In genomic region chr13:80806172-80806571, GRCm38 (mm10) we compare ENCODE assay signal across 10 mouse cellular contexts.
DNase-seq lines count a peak whose midpoint lies in the region; ATAC-seq and TF ChIP-seq lines count a peak whose summit lies in the region.
"Had no signal": no experiment of that assay in that cellular context is flagged by ENCODE, and none has a peak within 500 bp of the region (broad histone marks: within the 10 kb centered on the region; RNA-seq: fewer than 3 reads in every experiment).

No protein-coding gene starts in this region.

- H3K27me3 ChIP-seq in hindbrain, embryonic 10.5 days (ENCODE audit: insufficient read depth, poor library complexity, severe bottlenecking), result no peaks in the 10 kb centered on the region
- H3K27me3 ChIP-seq in hindbrain, embryonic 13.5 days, result no peaks in the 10 kb centered on the region
- H3K27me3 ChIP-seq in forebrain, postnatal 0 days (ENCODE audit: insufficient read depth, low read length), result no peaks in the 10 kb centered on the region
- no peaks in the 10 kb centered on the region for H3K27me3 ChIP-seq in limb, embryonic 10.5 days (ENCODE audit: low read depth, poor library complexity, severe bottlenecking)
- H3K27me3 ChIP-seq: embryonic facial prominence, embryonic 15.5 days; stomach, embryonic 15.5 days had no signal

- no peak for ATAC-seq in hindbrain, embryonic 13.5 days (ENCODE audit: low FRiP score)
- peak; percentile 55; the same call in 1 of the 2 replicates for ATAC-seq in forebrain, postnatal 0 days
- ATAC-seq in erythroid progenitor cell, adult 5-6 weeks (replicated peaks; ENCODE audit: low FRiP score, poor library complexity, severe bottlenecking), result no peak

- no peak overlapping the region for H3K4me3 ChIP-seq in hindbrain, embryonic 10.5 days
- no peak overlapping the region for H3K4me3 ChIP-seq in hindbrain, embryonic 13.5 days
- H3K4me3 ChIP-seq in forebrain, postnatal 0 days (ENCODE audit: low read depth, low read length), result no peak overlapping the region
- no peak overlapping the region for H3K4me3 ChIP-seq in limb, embryonic 10.5 days
- H3K4me3 ChIP-seq: embryonic facial prominence, embryonic 15.5 days; stomach, embryonic 15.5 days had no signal

- H3K9ac ChIP-seq in hindbrain, embryonic 13.5 days, result no peak overlapping the region
- H3K9ac ChIP-seq in forebrain, postnatal 0 days, result no peak overlapping the region
- H3K9ac ChIP-seq: embryonic facial prominence, embryonic 15.5 days; stomach, embryonic 15.5 days had no signal

- H3K36me3 ChIP-seq in hindbrain, embryonic 10.5 days, result no peaks in the 10 kb centered on the region
- H3K36me3 ChIP-seq in hindbrain, embryonic 13.5 days, result no peaks in the 10 kb centered on the region
- no peaks in the 10 kb centered on the region for H3K36me3 ChIP-seq in forebrain, postnatal 0 days (ENCODE audit: insufficient read depth)
- H3K36me3 ChIP-seq in limb, embryonic 10.5 days, result no peaks in the 10 kb centered on the region
- H3K36me3 ChIP-seq: embryonic facial prominence, embryonic 15.5 days; stomach, embryonic 15.5 days had no signal

- H3K9me3 ChIP-seq in hindbrain, embryonic 10.5 days, result no peaks in the 10 kb centered on the region
- H3K9me3 ChIP-seq in hindbrain, embryonic 13.5 days, result no peaks in the 10 kb centered on the region
- no peaks in the 10 kb centered on the region for H3K9me3 ChIP-seq in forebrain, postnatal 0 days (ENCODE audit: low read length)
- no peaks in the 10 kb centered on the region for H3K9me3 ChIP-seq in limb, embryonic 10.5 days (replicated peaks)
- H3K9me3 ChIP-seq: embryonic facial prominence, embryonic 15.5 days; stomach, embryonic 15.5 days had no signal

- H3K27ac ChIP-seq in hindbrain, embryonic 10.5 days, result no peak overlapping the region
- H3K27ac ChIP-seq in hindbrain, embryonic 13.5 days, result no peak overlapping the region
- H3K27ac ChIP-seq in forebrain, postnatal 0 days (ENCODE audit: low read depth, low read length), result no peak overlapping the region
- H3K27ac ChIP-seq in limb, embryonic 10.5 days, result no peak overlapping the region
- H3K27ac ChIP-seq: embryonic facial prominence, embryonic 15.5 days; stomach, embryonic 15.5 days had no signal

- no peaks in the 10 kb centered on the region for H3K4me1 ChIP-seq in hindbrain, embryonic 10.5 days (replicated peaks)
- no peaks in the 10 kb centered on the region for H3K4me1 ChIP-seq in hindbrain, embryonic 13.5 days (replicated peaks)
- H3K4me1 ChIP-seq in forebrain, postnatal 0 days (ENCODE audit: insufficient read depth), result no peaks in the 10 kb centered on the region
- no peaks in the 10 kb centered on the region for H3K4me1 ChIP-seq in limb, embryonic 10.5 days
- H3K4me1 ChIP-seq: embryonic facial prominence, embryonic 15.5 days; stomach, embryonic 15.5 days had no signal

- no peak overlapping the region for H3K4me2 ChIP-seq in hindbrain, embryonic 13.5 days
- H3K4me2 ChIP-seq in forebrain, postnatal 0 days (ENCODE audit: low read depth), result no peak overlapping the region
- H3K4me2 ChIP-seq: embryonic facial prominence, embryonic 15.5 days; stomach, embryonic 15.5 days had no signal

- WGBS in hindbrain, embryonic 10.5 days, result 34% methylated on average over 2 of the region's 2 CpGs
- 46% methylated on average over 2 of the region's 2 CpGs for WGBS in hindbrain, embryonic 13.5 days
- 48% methylated on average over 2 of the region's 2 CpGs for WGBS in forebrain, postnatal 0 days
- 43% methylated on average over 2 of the region's 2 CpGs for WGBS in limb, embryonic 10.5 days

- TF ChIP-seq CTCF in forebrain, postnatal 0 days (IDR thresholded peaks at IDR 0.05; ENCODE audit: low read depth), result peak; percentile 64

- peak; percentile 59 for DNase-seq in hindbrain, embryonic 10.5 days (ENCODE audit: low spot score)
- DNase-seq in ES-CJ7 (ENCODE audit: low read depth, low spot score), result peak; percentile 74
- peak; percentile 56 to 69 for DNase-seq in adrenal gland, postnatal 36 days
- DNase-seq in forebrain, postnatal 0 days, result peak; percentile 41
- peak; percentile 64 for DNase-seq in limb, embryonic 10.5 days (ENCODE audit: low spot score)
- DNase-seq in naive thymus-derived CD4-positive, alpha-beta T cell, adult 2 months (ENCODE audit: low read depth), result peak; percentile 1

Comparison
In these comparisons a context has a peak if more than half of its experiments do, and no peak if none do; other contexts are left out.
1. DNase-seq: peak in every context shown above with its lines; median percentile 74 in ES-CJ7; 64 in limb, embryonic 10.5 days; 62 in adrenal gland, postnatal 36 days; 59 in hindbrain, embryonic 10.5 days; 41 in forebrain, postnatal 0 days; 1 in naive thymus-derived CD4-positive, alpha-beta T cell, adult 2 months.